Mouse (Mus musculus): ENCODE results near the gene Cyp4f40. TPM values are rescaled to one million over a fixed set of nuclear protein-coding genes. Genes with fewer than 3 reads are reported as not detected.
"Not testable (repeated sequence)": the region's sequence is repeated elsewhere in the genome, so short reads cannot be mapped to it uniquely, and the experiment has no call there.

The Cyp4f40 gene
- total RNA-seq, 2 experiments from 2014 or later = not detected

DNA sequence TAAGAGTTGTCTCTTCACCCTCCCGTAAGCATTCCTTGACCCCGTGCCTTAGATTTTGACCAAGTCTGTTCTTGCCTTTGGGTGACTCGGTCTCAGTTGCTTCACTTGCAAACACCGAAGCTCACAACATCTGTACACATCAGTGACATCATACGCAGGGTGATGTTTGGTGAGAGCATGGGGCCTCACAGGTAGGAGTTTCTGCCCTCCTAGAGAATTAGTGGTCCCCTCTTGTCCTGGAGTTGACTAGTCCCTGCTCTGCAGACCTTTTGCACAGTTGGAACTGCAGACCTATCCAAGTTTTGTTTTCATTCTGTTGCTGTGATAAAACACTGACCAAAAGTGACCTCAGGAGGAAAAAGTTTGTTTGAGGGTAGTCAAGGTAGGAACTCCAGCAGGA, 28.0 kb downstream of the Cyp4f40 start:
- intact Hi-C loops (cut with DNase I) = no loop called here
- no peak for DNase-seq

GRCm38 (mm10) chr17:32690959-32691358, 32.3 kb downstream of the Cyp4f40 start:
- intact Hi-C loops (cut with DNase I) = no loop called here
- no peak for DNase-seq

DNA sequence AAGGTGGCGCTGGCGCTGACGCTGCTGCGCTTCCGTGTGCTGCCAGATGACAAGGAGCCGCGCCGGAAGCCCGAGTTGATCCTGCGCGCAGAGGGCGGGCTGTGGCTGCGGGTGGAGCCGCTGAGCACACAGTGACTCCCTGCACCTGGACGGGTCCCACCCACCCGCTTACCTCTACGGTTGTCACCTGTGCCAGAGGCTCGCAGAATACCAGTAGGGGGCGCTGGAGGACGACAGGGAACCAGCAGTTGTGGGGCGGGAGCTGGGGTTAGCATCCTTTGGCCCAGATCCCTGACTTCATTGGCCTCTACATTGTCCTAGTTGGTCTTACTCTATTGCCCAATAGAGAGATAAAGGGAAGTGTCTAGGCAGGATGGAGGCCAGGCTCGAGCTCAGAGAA, 44.1 kb downstream of the Cyp4f40 start:
- intact Hi-C loops (cut with DNase I) = no loop called here
- DNase-seq = no peak

- intact Hi-C loops (cut with DNase I); DNase-seq: not testable (repeated sequence)
Observed at GRCm38 (mm10) chr17:32710541-32710940, 51.8 kb downstream of the Cyp4f40 start.

- DNase-seq; intact Hi-C loops (cut with DNase I): not testable (repeated sequence)
Observed at GRCm38 (mm10) chr17:32722151-32722550, 63.5 kb downstream of the Cyp4f40 start.

- no peak for DNase-seq
- intact Hi-C loops (cut with DNase I) = no loop called here
Observed at GRCm38 (mm10) chr17:32722771-32723170, 64.1 kb downstream of the Cyp4f40 start.

DNA sequence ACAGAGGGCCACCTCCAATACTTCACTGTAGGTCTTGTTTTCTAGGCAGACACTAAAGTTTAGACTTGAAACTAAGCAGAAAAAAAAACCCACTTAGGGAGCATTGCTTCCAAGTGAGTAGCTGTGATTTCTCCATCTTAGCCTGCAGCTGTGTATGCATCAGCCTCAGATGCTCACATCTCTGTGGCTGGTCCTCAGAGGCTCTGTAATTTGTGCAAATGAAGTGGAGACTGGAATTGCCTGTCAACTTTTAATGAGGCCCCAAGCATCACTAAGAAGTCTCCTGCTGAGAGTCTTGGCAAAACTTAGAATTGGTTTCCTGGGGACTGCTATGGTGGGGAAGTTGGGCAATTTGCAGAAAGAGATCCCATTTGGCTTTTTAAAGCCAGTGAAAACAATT, 67.7 kb downstream of the Cyp4f40 start:
- intact Hi-C loops (cut with DNase I); DNase-seq: not testable (repeated sequence)

Other genes starting within 250 kb of the Cyp4f40 start
- gene Pglyrp2, start 234.7 kb upstream of the Cyp4f40 start, total RNA-seq (2021) = under 1 TPM in 1 of 2 experiments, not detected in 1; 0.08 TPM
- 1 to 10 TPM in 1 of 2 experiments, under 1 TPM in 1; 0.72 to 1.5 TPM for gene Cyp4f39, start 206.2 kb upstream of the Cyp4f40 start, total RNA-seq (2021)
- 1 to 10 TPM; 1.5 to 3.0 TPM for gene Cyp4f17, start 152.8 kb upstream of the Cyp4f40 start, total RNA-seq (2021)
- gene Cyp4f16, start 122.3 kb upstream of the Cyp4f40 start, total RNA-seq (2021) = 1 to 10 TPM in 1 of 2 experiments, under 1 TPM in 1; 0.96 to 1.6 TPM
- not detected for gene Cyp4f37, start 37.6 kb upstream of the Cyp4f40 start, total RNA-seq (2021)
- not detected for gene Cyp4f15, start 26.7 kb downstream of the Cyp4f40 start, total RNA-seq (2021)
- gene Zfp871, start 129.4 kb downstream of the Cyp4f40 start, total RNA-seq (2021) = 10 to 100 TPM; 16.9 to 21.8 TPM
- under 1 TPM; 0.08 to 0.10 TPM for gene Zfp811, start 151.0 kb downstream of the Cyp4f40 start, total RNA-seq (2021)
- 1 to 10 TPM; 5.5 to 5.8 TPM for gene Zfp799, start 171.4 kb downstream of the Cyp4f40 start, total RNA-seq (2021)
- gene Zfp870, start 232.7 kb downstream of the Cyp4f40 start, total RNA-seq (2021) = 1 to 10 TPM; 3.8 to 6.8 TPM